Mouse (Mus musculus) CH12F3 (cell line): ENCODE measurements around the gene Hoxb7.

ENCODE experiments used
- in situ Hi-C: fragments of 300-500 bp; cut with MboI; formaldehyde crosslinking; loops from 2 replicates; pipeline ENCODE4 v1.14.3; 2020; ENCODE audit warnings: low sequenced_read_pairs

Hoxb7 gene

GRCm38 (mm10) chr11:96282795-96283430, 3.5 kb upstream of the Hoxb7 start:
- in situ Hi-C loops = loop anchor here (25.0 kb wide), 1 partner anchor 579 kb away; no protein-coding TSS in a partner anchor

- in situ Hi-C loops = loop anchor here (25.0 kb wide), 1 partner anchor 578 kb away; no protein-coding TSS in a partner anchor
These were observed 2.2 kb upstream of the Hoxb7 start for GRCm38 (mm10) chr11:96284041-96284749.

GRCm38 (mm10) chr11:96284774-96285734, 1.4 kb upstream of the Hoxb7 start:
- in situ Hi-C loops = loop anchor here (25.0 kb wide), 1 partner anchor 577 kb away; no protein-coding TSS in a partner anchor

GRCm38 (mm10) chr11:96286739-96287385, 439 bp downstream of the Hoxb7 start:
- in situ Hi-C loops = loop anchor here (25.0 kb wide), 1 partner anchor 575 kb away; no protein-coding TSS in a partner anchor

- in situ Hi-C loops = loop anchor here (25.0 kb wide), 1 partner anchor 575 kb away; no protein-coding TSS in a partner anchor
These were observed 988 bp downstream of the Hoxb7 start for GRCm38 (mm10) chr11:96287411-96287810.

GRCm38 (mm10) chr11:96288455-96289221, 2.2 kb downstream of the Hoxb7 start:
- in situ Hi-C loops = loop anchor here (25.0 kb wide), 1 partner anchor 574 kb away; no protein-coding TSS in a partner anchor

- in situ Hi-C loops = loop anchor here (25.0 kb wide), 1 partner anchor 573 kb away; no protein-coding TSS in a partner anchor
These were observed 2.9 kb downstream of the Hoxb7 start for GRCm38 (mm10) chr11:96289293-96289692.

GRCm38 (mm10) chr11:96289837-96290236, 3.4 kb downstream of the Hoxb7 start:
- in situ Hi-C loops = loop anchor here (25.0 kb wide), 1 partner anchor 572 kb away; no protein-coding TSS in a partner anchor

GRCm38 (mm10) chr11:96290705-96291355, 4.4 kb downstream of the Hoxb7 start:
- in situ Hi-C loops = loop anchor here (25.0 kb wide), 1 partner anchor 571 kb away; no protein-coding TSS in a partner anchor

GRCm38 (mm10) chr11:96291681-96292564, 5.5 kb downstream of the Hoxb7 start, which contains the start of gene Hoxb6:
Gene Hoxb6 (plus strand): TSS chr11:96292476.
- in situ Hi-C loops = loop anchor here (25.0 kb wide), 1 partner anchor 570 kb away; no protein-coding TSS in a partner anchor

- in situ Hi-C loops = loop anchor here (25.0 kb wide), 1 partner anchor 570 kb away; no protein-coding TSS in a partner anchor
These were observed 6.3 kb downstream of the Hoxb7 start for GRCm38 (mm10) chr11:96292565-96293301.

GRCm38 (mm10) chr11:96293302-96293921, 7.0 kb downstream of the Hoxb7 start:
- in situ Hi-C loops = loop anchor here (25.0 kb wide), 1 partner anchor 569 kb away; no protein-coding TSS in a partner anchor

- in situ Hi-C loops = loop anchor here (25.0 kb wide), 1 partner anchor 568 kb away; no protein-coding TSS in a partner anchor
These were observed 8.0 kb downstream of the Hoxb7 start for GRCm38 (mm10) chr11:96294245-96295091.

- in situ Hi-C loops = loop anchor here (25.0 kb wide), 1 partner anchor 567 kb away; no protein-coding TSS in a partner anchor
These were observed 8.8 kb downstream of the Hoxb7 start for GRCm38 (mm10) chr11:96295092-96295835.

- in situ Hi-C loops = loop anchor here (25.0 kb wide), 1 partner anchor 565 kb away; no protein-coding TSS in a partner anchor
These were observed 10.6 kb downstream of the Hoxb7 start for GRCm38 (mm10) chr11:96296997-96297396.
